Mouse (Mus musculus): Measurements from ENCODE around the gene Lrp6.

Lrp6 gene

GRCm38 (mm10) chr6:134566818-134567485 is at the start of gene Lrp6:
Gene Lrp6, minus strand, starts transcription at chr6:134566965.
- DNase-seq (ENCODE audit: low read depth): no peak

GRCm38 (mm10) chr6:134614723-134615648 is 48.2 kb upstream of the Lrp6 start:
- peak; percentile 66 for DNase-seq (ENCODE audit: low read depth)

GRCm38 (mm10) chr6:134614322-134614721 is 47.6 kb upstream of the Lrp6 start:
- no peak for DNase-seq (ENCODE audit: low read depth)

- no peak for DNase-seq (ENCODE audit: low read depth)
Observed at GRCm38 (mm10) chr6:134611896-134612295, 45.1 kb upstream of the Lrp6 start.

- no peak for DNase-seq (ENCODE audit: low read depth)
Observed at GRCm38 (mm10) chr6:134610380-134610779, 43.6 kb upstream of the Lrp6 start.

GRCm38 (mm10) chr6:134606949-134607746 is 40.4 kb upstream of the Lrp6 start:
- DNase-seq (ENCODE audit: low read depth): peak; percentile 67

GRCm38 (mm10) chr6:134606540-134606939 is 39.8 kb upstream of the Lrp6 start:
- DNase-seq (ENCODE audit: low read depth): no peak

- no peak for DNase-seq (ENCODE audit: low read depth)
Observed at GRCm38 (mm10) chr6:134605196-134605595, 38.4 kb upstream of the Lrp6 start.

- peak; percentile 90 for DNase-seq (ENCODE audit: low read depth)
Observed at GRCm38 (mm10) chr6:134602371-134603003, 35.7 kb upstream of the Lrp6 start.

GRCm38 (mm10) chr6:134601766-134602165 is 35.0 kb upstream of the Lrp6 start:
- peak; percentile 69 for DNase-seq (ENCODE audit: low read depth)

- DNase-seq (ENCODE audit: low read depth): no peak
Observed at GRCm38 (mm10) chr6:134601130-134601529, 34.4 kb upstream of the Lrp6 start.

- no peak for DNase-seq (ENCODE audit: low read depth)
Observed at GRCm38 (mm10) chr6:134599239-134599638, 32.5 kb upstream of the Lrp6 start.

- no peak for DNase-seq (ENCODE audit: low read depth)
Observed at GRCm38 (mm10) chr6:134597651-134598229, 31.0 kb upstream of the Lrp6 start.

- DNase-seq (ENCODE audit: low read depth): no peak
Observed at GRCm38 (mm10) chr6:134594569-134595442, 28.0 kb upstream of the Lrp6 start.

- no peak for DNase-seq (ENCODE audit: low read depth)
Observed at GRCm38 (mm10) chr6:134591614-134592013, 24.8 kb upstream of the Lrp6 start.

GRCm38 (mm10) chr6:134586241-134586640 is 19.5 kb upstream of the Lrp6 start:
- DNase-seq (ENCODE audit: low read depth): no peak

GRCm38 (mm10) chr6:134584616-134585015 is 17.9 kb upstream of the Lrp6 start:
- DNase-seq (ENCODE audit: low read depth): no peak

- DNase-seq (ENCODE audit: low read depth): no peak
Observed at GRCm38 (mm10) chr6:134582110-134582509, 15.3 kb upstream of the Lrp6 start.

- DNase-seq (ENCODE audit: low read depth): no peak
Observed at GRCm38 (mm10) chr6:134579506-134579905, 12.7 kb upstream of the Lrp6 start.

GRCm38 (mm10) chr6:134578039-134578438 is 11.3 kb upstream of the Lrp6 start:
- no peak for DNase-seq (ENCODE audit: low read depth)
